Mouse (Mus musculus) limb, embryonic 15.5 days (tissue): ENCODE results near the gene Mok. TPM values are rescaled to one million over a fixed set of nuclear protein-coding genes. Genes with fewer than 3 reads are reported as not detected.
A peak's percentile ranks its signal among the peaks of the same experiment; 100 is the strongest.

ENCODE experiments used
- ATAC-seq: fragments of 200-750 bp; cut with Nextera tagmentation; 2 replicates; pipeline ENCODE4 v1.8.0; 2017; ENCODE audit warnings: low read depth, moderate TSS enrichment; ENCODE audit not compliant: insufficient number of reproducible peaks, low FRiP score, low TSS enrichment
- H3K27ac ChIP-seq: fragments of 300-500 bp; sonication (generic); 2 replicates; pipeline ENCODE4 v1.5.1; 2015; ENCODE audit warnings: moderate library complexity, mild to moderate bottlenecking, inconsistent platforms
- H3K27me3 ChIP-seq: fragments of 300-500 bp; sonication (generic); 2 replicates; pipeline ENCODE4 v1.6.1; 2015; ENCODE audit warnings: inconsistent platforms
- H3K36me3 ChIP-seq: fragments of 300-500 bp; sonication (generic); 2 replicates; pipeline ENCODE4 v1.6.1; 2015; ENCODE audit warnings: inconsistent platforms
- H3K4me1 ChIP-seq: fragments of 300-500 bp; sonication (generic); 2 replicates; pipeline ENCODE4 v1.6.1; 2015; ENCODE audit warnings: inconsistent platforms
- H3K4me2 ChIP-seq: fragments of 300-500 bp; sonication (generic); 2 replicates; pipeline ENCODE4 v1.6.1; 2015; ENCODE audit warnings: mild to moderate bottlenecking, inconsistent platforms
- H3K4me3 ChIP-seq: fragments of 300-500 bp; sonication (generic); 2 replicates; pipeline ENCODE4 v1.5.1; 2015; ENCODE audit warnings: mild to moderate bottlenecking, inconsistent platforms
- H3K9ac ChIP-seq: fragments of 300-500 bp; sonication (generic); 2 replicates; pipeline ENCODE4 v1.6.1; 2015; ENCODE audit warnings: inconsistent platforms
- H3K9me3 ChIP-seq: fragments of 300-500 bp; sonication (generic); 2 replicates; pipeline ENCODE4 v1.6.1; 2016; ENCODE audit warnings: inconsistent platforms
- WGBS: fragments of 180-500 bp; shearing (Covaris S2); methylation state at CpG from one replicate; pipeline ENCODE4 v1.1.7; 2015; 5-methylcytosine and 5-hydroxymethylcytosine counted together
- polyA plus RNA-seq: library from polyadenylated mRNA; unstranded; fragments of >200 nt; fragmentation: Nextera tagmentation; extraction: Ambion mirVana; gene quantifications from 2 replicates; pipeline ENCODE4 v1.2.1, GENCODE M21; 2015

The Mok gene
- polyA plus RNA-seq, 1 experiment from 2014 or later, result 4.3 TPM

GRCm38 (mm10) chr12:110822366-110822765 is 18.4 kb downstream of the Mok start:
- no peaks in the 10 kb centered on the region for H3K9me3 ChIP-seq
- 89% methylated on average over 7 of the region's 7 CpGs for WGBS
- H3K27ac ChIP-seq, result no peak overlapping the region
- no peak overlapping the region for H3K4me2 ChIP-seq
- H3K4me1 ChIP-seq, result no peaks in the 10 kb centered on the region
- ATAC-seq, result no peak
- no peaks in the 10 kb centered on the region for H3K27me3 ChIP-seq
- no peak overlapping the region for H3K4me3 ChIP-seq
- no peaks in the 10 kb centered on the region for H3K36me3 ChIP-seq
- H3K9ac ChIP-seq, result no peak overlapping the region

DNA sequence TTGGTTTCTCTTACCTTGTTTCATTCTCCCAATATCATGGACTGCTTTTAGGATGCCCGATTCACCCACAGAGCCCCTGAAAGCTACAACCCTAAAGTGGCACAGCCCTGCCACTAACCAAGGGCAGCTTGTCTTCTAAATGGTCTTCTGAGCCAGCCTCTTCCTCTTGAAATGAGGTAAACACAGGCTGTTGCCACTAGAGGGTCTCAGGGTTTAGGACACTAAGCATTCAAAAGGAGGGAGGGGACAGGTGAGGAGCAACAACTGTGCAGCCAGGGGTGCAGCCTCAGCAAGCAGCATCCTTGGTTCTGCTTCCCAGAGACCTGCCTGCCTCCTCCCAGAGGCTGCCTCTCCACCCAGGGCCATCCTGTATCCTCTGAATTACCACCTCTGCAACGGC is 19.0 kb downstream of the Mok start:
- no peaks in the 10 kb centered on the region for H3K27me3 ChIP-seq
- H3K9me3 ChIP-seq, result no peaks in the 10 kb centered on the region
- H3K9ac ChIP-seq, result no peak overlapping the region
- no peaks in the 10 kb centered on the region for H3K4me1 ChIP-seq
- H3K4me3 ChIP-seq, result no peak overlapping the region
- no peaks in the 10 kb centered on the region for H3K36me3 ChIP-seq
- no peak overlapping the region for H3K27ac ChIP-seq
- WGBS, result 81% methylated on average over 2 of the region's 2 CpGs
- H3K4me2 ChIP-seq, result no peak overlapping the region
- ATAC-seq, result no peak

GRCm38 (mm10) chr12:110819367-110819766 is 21.4 kb downstream of the Mok start:
- WGBS, result 74% methylated on average over 8 of the region's 8 CpGs
- no peaks in the 10 kb centered on the region for H3K27me3 ChIP-seq
- no peak for ATAC-seq
- no peak overlapping the region for H3K4me3 ChIP-seq
- no peaks in the 10 kb centered on the region for H3K9me3 ChIP-seq
- H3K9ac ChIP-seq, result no peak overlapping the region
- no peak overlapping the region for H3K27ac ChIP-seq
- no peaks in the 10 kb centered on the region for H3K36me3 ChIP-seq
- no peaks in the 10 kb centered on the region for H3K4me1 ChIP-seq
- H3K4me2 ChIP-seq, result no peak overlapping the region

- Histone ChIP-seq H3K36me3 (no peaks in the 10 kb centered on the region; the same call in 1 of the 2 replicates), H3K9ac (no peak overlapping the region), H3K9me3 (no peaks in the 10 kb centered on the region), H3K4me3 (no peak overlapping the region), H3K27me3 (no peaks in the 10 kb centered on the region), H3K27ac (no peak overlapping the region), H3K4me2 (no peak overlapping the region), H3K4me1 (no peaks in the 10 kb centered on the region)
- ATAC-seq, result no peak
- WGBS, result 86% methylated on average over 2 of the region's 2 CpGs
These were observed 23.9 kb downstream of the Mok start for GRCm38 (mm10) chr12:110816833-110817232.

GRCm38 (mm10) chr12:110814924-110815323 is 25.8 kb downstream of the Mok start:
- H3K4me1 ChIP-seq, result no peaks in the 10 kb centered on the region
- H3K9ac ChIP-seq, result no peak overlapping the region
- H3K4me2 ChIP-seq, result no peak overlapping the region
- no peaks in the 10 kb centered on the region for H3K9me3 ChIP-seq
- no peak overlapping the region for H3K27ac ChIP-seq
- no peak for ATAC-seq
- WGBS, result 60% methylated on average over 17 of the region's 17 CpGs
- no peaks in the 10 kb centered on the region for H3K27me3 ChIP-seq
- no peaks in the 10 kb centered on the region; the same call in 1 of the 2 replicates for H3K36me3 ChIP-seq
- no peak overlapping the region for H3K4me3 ChIP-seq

DNA sequence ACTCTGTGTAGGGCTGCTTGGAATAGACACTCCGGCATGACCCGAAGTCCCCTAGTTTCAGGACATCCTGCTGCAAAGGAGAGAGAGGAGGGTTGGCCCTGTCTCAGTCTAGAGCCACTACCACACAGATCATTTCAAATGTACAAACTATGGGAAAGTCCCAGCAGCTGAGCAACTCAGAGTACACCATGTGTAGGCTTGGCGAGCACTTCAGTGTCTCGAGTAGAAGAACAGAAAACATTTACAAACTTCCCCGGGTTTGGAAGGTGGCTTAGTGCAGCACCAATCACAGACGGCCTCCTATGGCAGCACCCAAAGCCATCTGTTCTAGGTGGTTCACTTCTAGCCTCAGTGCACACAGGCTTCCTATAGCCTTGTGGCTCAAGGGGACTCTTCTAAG is 27.1 kb downstream of the Mok start:
- no peaks in the 10 kb centered on the region for H3K9me3 ChIP-seq
- H3K9ac ChIP-seq, result no peak overlapping the region
- WGBS, result 91% methylated on average over 6 of the region's 6 CpGs
- no peaks in the 10 kb centered on the region for H3K4me1 ChIP-seq
- no peaks in the 10 kb centered on the region for H3K27me3 ChIP-seq
- no peak overlapping the region for H3K27ac ChIP-seq
- H3K4me3 ChIP-seq, result no peak overlapping the region
- H3K4me2 ChIP-seq, result no peak overlapping the region
- H3K36me3 ChIP-seq, result peaks cover 4% of the 10 kb centered on the region; the same call in 1 of the 2 replicates
- no peak for ATAC-seq

DNA sequence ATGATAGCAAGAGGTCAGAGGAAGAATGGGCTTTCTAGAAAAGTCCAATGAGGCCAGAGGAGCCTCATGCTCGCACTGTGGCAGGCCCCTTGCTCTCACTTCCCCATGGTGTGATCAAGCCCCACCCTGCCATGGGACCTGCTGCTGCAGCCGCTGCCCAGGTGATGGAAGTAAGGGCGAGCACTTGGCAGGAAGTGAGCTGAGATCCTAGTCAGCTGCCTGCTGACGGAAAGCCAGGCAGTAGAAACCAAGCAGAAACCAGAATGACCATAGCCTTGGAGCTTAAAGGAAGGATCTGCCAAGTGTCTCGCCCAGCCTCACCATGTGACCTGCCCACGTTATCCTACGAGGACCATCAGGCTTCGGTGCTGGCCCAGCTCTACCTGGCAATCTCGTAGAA is 27.6 kb downstream of the Mok start:
- peaks cover 4% of the 10 kb centered on the region for H3K36me3 ChIP-seq
- WGBS, result 91% methylated on average over 9 of the region's 9 CpGs
- H3K9ac ChIP-seq, result no peak overlapping the region
- no peaks in the 10 kb centered on the region for H3K4me1 ChIP-seq
- no peak for ATAC-seq
- H3K4me3 ChIP-seq, result no peak overlapping the region
- no peaks in the 10 kb centered on the region for H3K9me3 ChIP-seq
- H3K4me2 ChIP-seq, result no peak overlapping the region
- no peak overlapping the region for H3K27ac ChIP-seq
- H3K27me3 ChIP-seq, result no peaks in the 10 kb centered on the region

- no peak overlapping the region for H3K4me2 ChIP-seq
- no peak overlapping the region for H3K27ac ChIP-seq
- no peak for ATAC-seq
- H3K9ac ChIP-seq, result no peak overlapping the region
- H3K4me1 ChIP-seq, result no peaks in the 10 kb centered on the region
- no peak overlapping the region for H3K4me3 ChIP-seq
- no peaks in the 10 kb centered on the region for H3K27me3 ChIP-seq
- WGBS, result 75% methylated on average over 5 of the region's 5 CpGs
- H3K36me3 ChIP-seq, result peaks cover 23% of the 10 kb centered on the region
- H3K9me3 ChIP-seq, result no peaks in the 10 kb centered on the region
These were observed 31.9 kb downstream of the Mok start for GRCm38 (mm10) chr12:110808848-110809247.

DNA sequence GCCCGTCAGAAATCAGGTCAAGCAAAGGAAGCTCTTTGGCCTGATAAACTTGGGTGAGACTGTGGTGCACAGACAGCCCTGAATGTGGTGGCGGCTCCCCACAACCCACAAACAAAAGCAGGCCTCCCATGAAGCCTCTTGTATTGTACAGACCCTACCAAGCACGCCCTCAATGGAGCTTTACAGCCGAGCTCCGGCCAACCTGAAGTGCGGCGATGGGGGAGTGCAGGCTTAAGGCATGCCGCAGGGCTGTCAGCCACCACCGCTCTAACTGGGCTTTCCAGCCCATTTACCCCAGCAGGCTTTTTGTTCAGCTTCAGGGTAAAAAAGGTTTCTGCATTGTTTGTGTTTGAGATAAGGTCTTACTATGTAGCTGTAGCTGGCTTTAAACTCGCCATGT is 32.3 kb downstream of the Mok start:
- H3K27ac ChIP-seq, result no peak overlapping the region
- H3K27me3 ChIP-seq, result no peaks in the 10 kb centered on the region
- no peak for ATAC-seq
- H3K36me3 ChIP-seq, result peaks cover 23% of the 10 kb centered on the region
- WGBS, result 81% methylated on average over 10 of the region's 10 CpGs
- no peak overlapping the region for H3K4me2 ChIP-seq
- H3K4me3 ChIP-seq, result no peak overlapping the region
- no peaks in the 10 kb centered on the region for H3K9me3 ChIP-seq
- H3K4me1 ChIP-seq, result no peaks in the 10 kb centered on the region
- H3K9ac ChIP-seq, result no peak overlapping the region

DNA sequence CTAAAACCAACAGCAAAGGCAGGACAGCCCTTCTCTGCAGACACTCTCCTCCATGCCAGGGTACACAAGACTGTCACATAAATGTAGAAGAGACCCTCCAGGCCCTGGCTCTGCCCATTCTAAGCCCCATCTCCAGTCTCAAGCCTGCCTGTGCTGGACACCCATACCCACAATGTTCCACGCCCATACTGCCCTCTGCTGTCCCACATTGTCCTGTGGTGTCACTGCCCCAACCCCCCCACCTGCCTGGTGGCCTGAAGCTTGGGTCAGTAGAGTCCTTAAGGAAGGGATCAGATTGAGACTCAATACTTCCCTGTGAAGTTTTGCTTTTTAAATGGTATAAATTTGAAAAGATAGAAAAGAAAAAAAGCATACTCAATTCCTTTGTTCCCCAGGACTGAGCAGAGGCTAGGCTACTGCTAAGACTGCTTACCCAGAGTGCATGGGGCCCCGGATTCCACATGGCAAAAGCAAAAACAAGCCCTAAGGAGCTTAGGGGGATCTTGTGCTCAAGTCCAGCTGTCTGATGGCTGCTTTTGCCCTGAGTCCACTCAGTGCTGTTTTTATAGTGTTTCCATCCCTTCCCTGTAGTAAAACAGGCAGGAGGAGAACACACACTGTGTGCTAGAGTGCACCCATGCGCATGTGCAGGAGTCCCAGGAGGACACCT is 34.3 kb downstream of the Mok start:
- no peaks in the 10 kb centered on the region for H3K9me3 ChIP-seq
- H3K4me3 ChIP-seq, result no peak overlapping the region
- no peak overlapping the region for H3K9ac ChIP-seq
- no peaks in the 10 kb centered on the region for H3K27me3 ChIP-seq
- no peak for ATAC-seq
- H3K4me1 ChIP-seq, result 0 out of 2 replicates have a peak, but pooled peaks cover 11% of the 10 kb centered on the region
- H3K4me2 ChIP-seq, result no peak overlapping the region
- no peak overlapping the region for H3K27ac ChIP-seq
- peaks cover 30% of the 10 kb centered on the region for H3K36me3 ChIP-seq
- 84% methylated on average over 3 of the region's 3 CpGs for WGBS

- H3K9me3 ChIP-seq, result no peaks in the 10 kb centered on the region
- H3K4me1 ChIP-seq, result 0 out of 2 replicates have a peak, but pooled peaks cover 11% of the 10 kb centered on the region
- H3K27me3 ChIP-seq, result no peaks in the 10 kb centered on the region
- no peak overlapping the region for H3K4me2 ChIP-seq
- no peak for ATAC-seq
- H3K4me3 ChIP-seq, result no peak overlapping the region
- H3K9ac ChIP-seq, result no peak overlapping the region
- H3K27ac ChIP-seq, result no peak overlapping the region
- 26% methylated on average over 10 of the region's 10 CpGs for WGBS
- H3K36me3 ChIP-seq, result peaks cover 27% of the 10 kb centered on the region
These were observed 36.5 kb downstream of the Mok start for GRCm38 (mm10) chr12:110804261-110804660.

GRCm38 (mm10) chr12:110802674-110803297 is 38.0 kb downstream of the Mok start:
- Histone ChIP-seq H3K4me2 (no peak overlapping the region), H3K9me3 (no peaks in the 10 kb centered on the region), H3K27ac (peak overlapping the region; percentile 24; the same call in 1 of the 2 replicates), H3K27me3 (no peaks in the 10 kb centered on the region), H3K4me1 (0 out of 2 replicates have a peak, but pooled peaks cover 11% of the 10 kb centered on the region), H3K4me3 (no peak overlapping the region), H3K36me3 (peaks cover 22% of the 10 kb centered on the region), H3K9ac (no peak overlapping the region)
- 80% methylated on average over 5 of the region's 5 CpGs for WGBS
- ATAC-seq, result no peak
